Mouse (Mus musculus) cortical plate, adult 2 months (tissue): ENCODE measurements around the gene Smim15.

Experiments
- CTCF ChIP-seq: fragments of 200-500 bp; IDR thresholded peaks from 2 replicates; pipeline ENCODE4 v1.5.1; 2011; ENCODE audit warnings: mild to moderate bottlenecking, control low read depth, low read length; ENCODE audit not compliant: insufficient read depth; ENCODE audit errors: extremely low read depth
- POLR2A ChIP-seq: fragments of 200-500 bp; IDR thresholded peaks from 2 replicates; pipeline ENCODE4 v1.6.1; 2011; ENCODE audit warnings: mild to moderate bottlenecking, low read length, control low read depth; ENCODE audit not compliant: insufficient read depth; ENCODE audit errors: extremely low read depth

DNA sequence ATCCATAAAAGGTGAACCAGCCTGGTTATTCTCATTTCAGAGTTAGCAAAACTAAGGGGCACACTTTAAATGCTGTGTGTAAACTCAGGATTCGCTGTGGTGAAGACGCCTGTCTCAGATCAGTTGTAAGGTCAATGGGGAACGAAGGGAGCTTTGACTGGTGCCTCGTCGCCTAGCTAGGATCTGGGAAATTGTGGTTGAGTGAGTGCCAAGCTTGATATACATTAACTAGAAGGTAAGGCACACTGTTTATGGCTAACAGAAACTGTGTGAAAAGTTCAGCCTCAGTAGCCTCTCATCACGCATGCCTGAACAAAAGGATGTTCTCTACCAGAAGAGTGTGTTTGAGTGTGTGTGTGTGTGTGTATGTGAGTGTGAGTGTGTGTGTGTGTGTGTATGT is 30.4 kb upstream of the Smim15 start:
- TF ChIP-seq CTCF = no peak
- TF ChIP-seq POLR2A = no peak
